Mouse (Mus musculus) 416B (cell line): ENCODE data around the gene Atp6v0a1.

Source experiments
- DNase-seq: peaks from one replicate; pipeline ENCODE4 v3.0.0; 2011; ENCODE audit warnings: low read depth

Atp6v0a1 gene

DNA sequence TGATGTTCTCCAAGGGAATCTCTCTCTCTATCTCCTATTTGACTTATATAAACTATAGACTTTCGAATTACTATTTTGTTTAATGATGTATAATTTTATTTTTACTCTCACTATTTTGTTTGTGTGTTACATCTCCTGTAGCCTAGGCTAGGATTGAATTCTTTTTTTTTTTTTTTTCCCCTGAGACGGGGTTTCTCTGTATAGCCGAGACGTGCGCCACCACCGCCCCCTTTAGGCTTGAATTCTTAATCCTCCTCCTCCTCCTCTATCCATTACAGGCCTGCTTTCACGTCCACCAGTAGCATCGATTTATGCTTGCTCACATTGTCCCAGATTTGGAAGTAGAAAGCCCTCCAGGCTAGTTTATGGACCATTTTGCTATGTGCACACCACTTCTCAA lies 27.2 kb upstream of the Atp6v0a1 start:
- peak; percentile 48 for DNase-seq

DNA sequence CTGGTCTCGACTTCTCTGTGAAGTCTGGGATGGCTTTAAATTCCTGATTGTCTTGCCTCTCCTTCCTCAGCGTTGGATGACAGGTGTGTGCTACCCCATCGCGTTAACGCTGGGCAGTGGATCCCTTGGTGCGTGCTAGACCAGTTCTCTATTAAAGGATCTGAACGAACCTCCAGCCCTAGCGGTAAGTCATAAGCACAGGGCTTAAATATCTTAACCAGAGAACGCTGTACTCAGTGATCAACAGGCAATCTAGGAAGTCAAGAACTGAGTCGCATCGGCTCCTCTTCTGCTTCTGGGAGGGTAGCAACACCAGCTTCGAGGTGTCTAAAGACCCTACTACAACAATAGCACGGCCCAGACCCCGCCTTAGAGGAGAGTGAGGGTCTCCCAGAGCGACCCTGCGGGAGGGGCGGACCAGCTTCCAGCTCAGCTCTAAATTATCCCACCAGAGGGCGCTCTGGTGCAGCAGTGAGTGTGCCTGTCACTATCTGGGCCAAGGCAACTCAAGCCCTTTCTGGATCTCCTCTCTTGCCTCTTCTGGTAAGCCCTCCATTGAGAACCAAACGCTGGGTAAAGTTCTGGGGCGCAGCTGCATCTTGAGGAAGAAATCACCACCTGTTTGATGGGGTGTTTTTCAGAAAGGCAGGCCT lies 26.0 kb upstream of the Atp6v0a1 start:
- peak; percentile 84 for DNase-seq

DNA sequence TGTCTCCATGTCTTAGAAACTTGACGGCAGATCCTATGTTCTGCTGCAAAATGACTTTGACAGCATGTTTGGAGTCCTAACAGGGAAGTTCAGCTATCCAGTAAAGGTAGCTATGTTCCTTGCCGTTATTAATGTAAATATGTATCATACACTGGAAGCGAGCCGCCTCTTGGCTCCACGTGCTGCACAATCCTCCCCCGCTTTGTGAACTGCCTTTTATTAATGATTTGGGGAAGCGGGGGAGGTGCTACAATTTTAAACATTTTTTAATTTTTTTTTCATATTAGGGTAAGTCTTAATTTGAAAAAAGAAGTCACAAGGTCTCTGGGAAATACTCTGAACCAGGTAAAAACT lies 25.5 kb upstream of the Atp6v0a1 start:
- no peak for DNase-seq

DNA sequence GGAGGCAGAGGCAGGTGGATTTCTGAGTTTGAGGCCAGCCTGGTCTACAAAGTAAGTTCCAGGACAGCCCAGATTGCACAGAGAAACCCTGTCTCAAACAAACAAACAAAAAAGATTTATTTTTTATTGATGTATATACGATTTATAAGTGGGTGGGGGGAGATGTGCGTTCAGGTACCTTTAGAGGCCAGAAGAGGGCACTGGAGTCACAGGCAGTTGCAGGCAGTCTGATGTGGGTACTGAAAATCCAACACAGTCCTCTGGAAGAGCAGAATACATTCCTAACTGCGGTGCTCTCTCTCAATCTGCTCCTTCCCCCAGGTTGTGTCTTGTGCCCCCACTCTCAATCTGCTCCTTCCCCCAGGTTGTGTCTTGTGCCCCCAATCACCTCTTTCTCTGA lies 23.6 kb upstream of the Atp6v0a1 start:
- peak; percentile 66 for DNase-seq

DNA sequence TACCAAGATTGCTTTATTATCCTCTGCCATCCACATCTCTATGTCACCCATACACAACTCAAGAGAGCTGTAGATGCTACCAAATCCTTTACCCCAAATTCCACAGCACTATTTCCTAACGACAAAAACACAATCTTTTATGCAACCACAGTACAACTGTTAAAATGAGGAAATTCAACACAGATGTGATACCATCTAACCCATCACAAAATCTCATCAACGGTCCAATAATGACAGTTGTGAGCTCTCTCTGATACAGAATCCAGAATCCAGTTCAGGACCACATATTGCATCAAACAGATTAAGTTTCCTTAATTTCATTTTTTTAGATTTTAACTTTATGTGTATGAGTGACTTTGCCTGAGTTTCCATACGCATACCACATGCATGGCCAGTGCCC lies 20.6 kb upstream of the Atp6v0a1 start:
- DNase-seq, result peak; percentile 71

DNA sequence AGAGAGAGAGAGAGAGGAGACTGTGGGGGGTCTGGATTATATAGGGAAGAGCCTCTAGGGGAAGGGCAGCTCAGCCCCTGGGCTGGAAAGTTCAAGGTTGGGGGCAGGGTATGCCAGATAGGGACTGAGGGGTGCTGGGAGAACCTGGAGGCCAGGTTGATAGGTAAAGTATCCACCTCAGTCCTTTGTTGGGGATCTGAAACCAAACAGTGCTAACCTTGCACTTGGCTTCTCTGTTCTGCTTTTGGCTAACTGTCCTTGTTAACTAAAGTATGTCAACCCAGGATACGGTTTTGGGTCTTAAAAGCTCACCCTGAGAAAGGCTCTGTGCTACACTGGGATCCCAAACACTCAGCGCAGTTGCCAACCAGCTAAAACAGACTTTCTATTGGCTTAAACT lies 19.6 kb upstream of the Atp6v0a1 start:
- DNase-seq, result no peak

DNA sequence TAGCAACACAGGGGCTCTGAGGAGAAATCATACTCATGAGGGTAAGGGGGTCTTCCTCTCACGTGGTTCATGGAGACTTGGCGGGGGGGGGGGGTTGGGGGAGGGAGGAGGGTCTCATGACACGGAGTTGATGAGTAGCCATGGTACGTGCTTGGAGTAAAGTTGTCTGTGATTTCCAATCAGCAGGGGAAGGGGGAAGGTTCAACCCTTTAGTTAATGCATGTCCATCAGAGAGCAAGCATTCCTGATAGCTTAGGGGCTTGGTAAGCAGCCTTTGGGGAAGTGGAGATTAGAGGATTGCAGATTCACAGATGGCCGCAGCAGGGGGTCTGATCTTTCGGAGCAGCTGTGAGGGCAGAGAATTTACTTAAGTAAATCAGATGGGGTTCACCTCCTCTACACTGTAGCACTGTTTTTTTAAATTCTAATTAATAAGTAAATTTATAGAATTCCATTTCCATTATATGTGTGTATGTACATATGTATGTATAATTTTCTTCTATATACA lies 18.2 kb upstream of the Atp6v0a1 start:
- no peak for DNase-seq

DNA sequence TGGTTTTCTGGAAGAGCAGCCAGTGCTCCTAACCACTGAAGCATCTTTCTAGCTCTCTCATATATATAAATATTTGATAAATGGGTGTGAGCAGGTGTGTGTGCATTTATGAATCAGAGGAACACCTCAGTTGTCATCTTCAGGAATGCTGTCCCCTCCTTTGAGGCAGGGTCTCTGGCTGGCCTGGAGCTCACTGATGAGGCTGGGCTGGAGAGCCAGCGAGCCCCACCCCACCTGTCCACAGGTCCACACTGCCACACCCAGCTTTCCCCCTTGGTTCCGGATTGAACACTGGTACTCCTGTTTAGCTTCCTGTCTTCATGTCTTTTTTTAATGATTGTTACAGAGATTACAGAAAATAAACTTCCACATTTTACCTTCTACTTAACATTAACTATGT lies 15.8 kb upstream of the Atp6v0a1 start:
- DNase-seq, result no peak

DNA sequence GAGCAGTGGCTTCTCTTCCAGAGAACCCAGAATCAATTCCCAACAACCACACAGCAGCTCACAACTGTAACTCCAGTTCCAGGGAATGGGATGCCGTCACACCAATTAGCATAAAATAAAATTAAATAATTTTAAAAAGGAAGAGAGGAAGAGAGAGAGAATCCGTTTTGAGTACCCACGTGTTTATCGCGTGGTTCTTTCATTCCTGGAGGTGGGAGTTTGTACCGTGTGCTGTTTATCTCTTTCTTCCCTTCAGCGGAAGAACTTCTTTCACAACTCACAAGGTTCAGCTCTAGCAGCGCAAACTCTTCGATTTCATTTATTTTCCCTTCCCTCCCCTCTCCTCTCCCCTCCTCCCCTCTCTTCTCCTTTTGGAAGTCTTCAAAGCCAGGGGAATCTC lies 15.0 kb upstream of the Atp6v0a1 start:
- DNase-seq, result no peak

DNA sequence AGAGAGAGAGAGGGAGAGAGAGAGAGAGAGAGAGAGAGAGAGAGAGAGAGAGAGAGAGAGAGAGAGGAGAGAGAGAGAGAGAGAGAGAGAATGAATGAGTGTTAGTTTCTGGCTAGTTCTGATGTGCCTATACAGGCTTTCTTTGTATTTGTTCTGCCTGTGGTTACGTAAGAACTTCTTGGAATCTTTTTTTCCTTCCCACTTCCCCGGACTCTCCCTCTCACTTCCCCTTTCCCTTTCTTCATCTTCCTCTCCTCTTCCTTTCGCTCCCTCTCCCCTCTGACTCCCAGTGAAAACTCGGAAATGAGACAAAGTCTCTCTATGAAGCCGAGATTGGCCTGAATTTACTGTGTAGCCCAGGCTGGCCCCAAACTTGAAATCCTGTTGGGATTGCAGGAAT lies 14.6 kb upstream of the Atp6v0a1 start:
- DNase-seq, result no peak

DNA sequence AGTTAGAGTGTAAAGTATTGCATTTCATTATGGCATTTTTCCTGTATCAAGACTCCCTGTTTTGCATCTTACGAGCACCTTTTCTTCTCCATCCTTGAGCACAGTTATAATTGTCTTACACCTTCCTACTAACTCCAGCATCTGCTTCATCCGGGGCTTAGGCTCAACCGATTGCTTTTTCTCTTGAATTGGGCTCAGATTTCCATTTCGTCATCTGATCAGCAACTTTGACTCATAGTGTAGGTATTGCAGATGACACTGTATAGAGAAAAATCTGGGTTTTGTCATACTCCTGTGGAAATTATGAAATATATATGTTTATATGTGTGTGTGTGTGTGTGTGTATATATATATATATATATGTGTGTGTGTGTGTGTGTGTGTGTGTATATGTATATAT lies 12.8 kb upstream of the Atp6v0a1 start:
- peak; percentile 70 for DNase-seq

DNA sequence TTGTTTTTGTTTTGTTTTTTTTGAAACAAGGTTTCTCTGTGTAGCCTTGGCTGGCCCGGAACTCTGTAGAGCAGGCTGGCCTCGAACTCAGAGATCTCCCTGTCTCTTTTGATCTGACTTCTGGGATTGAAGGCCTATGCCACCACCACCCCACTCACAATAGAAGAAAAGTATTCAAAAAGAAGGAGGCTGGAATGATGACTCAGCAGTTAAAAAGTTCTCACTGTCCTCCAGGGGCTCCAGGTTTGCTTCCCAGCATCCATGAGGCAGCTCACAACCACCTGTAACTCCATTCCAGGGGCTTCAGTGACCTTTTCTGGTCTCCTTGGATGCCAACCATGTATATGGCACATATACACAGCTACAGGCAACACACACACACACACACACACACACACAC lies 10.4 kb upstream of the Atp6v0a1 start:
- DNase-seq, result no peak

DNA sequence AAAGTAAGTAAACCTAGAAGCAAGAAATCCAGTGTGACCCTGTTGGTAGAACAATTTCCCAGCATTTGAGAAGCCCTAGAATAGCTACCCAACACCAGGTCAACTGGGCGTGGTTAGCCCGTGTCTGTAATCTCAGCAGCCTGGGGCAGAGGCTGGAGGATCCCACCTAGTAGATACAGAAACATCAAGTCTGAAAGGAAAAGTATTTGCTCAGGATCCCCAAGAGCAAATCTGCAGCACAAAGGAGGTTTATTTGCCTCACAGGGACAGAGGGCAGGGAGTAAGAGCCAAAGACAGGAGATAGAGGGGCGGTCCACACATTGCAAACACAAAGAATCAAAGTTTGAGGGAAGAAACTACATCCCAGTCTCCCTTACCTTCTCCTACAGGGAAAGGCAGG lies 10.0 kb upstream of the Atp6v0a1 start:
- DNase-seq, result no peak

DNA sequence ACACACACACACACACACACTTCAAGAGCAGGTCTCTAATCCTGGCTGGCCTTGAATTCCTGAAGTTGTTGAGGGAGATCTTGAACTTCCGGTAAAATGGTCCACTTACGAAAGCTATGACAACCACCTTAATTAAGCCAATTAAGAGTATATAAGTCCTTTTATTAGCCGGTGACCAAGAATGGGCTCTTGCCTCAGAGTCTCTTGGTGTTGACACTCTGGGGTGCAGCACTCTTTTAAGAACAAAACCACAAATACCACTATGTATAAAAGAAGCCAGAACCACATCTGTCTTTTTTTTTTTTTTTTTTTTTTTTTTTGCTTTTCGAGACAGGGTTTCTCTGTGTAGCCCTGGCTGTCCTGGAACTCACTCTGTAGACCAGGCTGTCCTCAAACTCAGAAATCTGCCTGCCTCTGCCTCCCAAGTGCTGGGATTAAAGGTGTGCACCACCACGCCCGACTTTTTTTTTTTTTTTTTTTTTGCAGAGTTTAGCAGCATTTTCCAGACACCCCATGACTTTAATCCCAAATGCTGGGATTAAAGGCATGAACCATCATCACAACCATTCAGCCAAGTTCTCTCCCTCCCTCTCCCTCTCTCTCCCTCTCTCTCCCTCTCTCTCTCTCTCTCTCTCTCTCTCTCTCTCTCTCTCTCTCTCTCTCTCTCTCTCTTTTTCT lies 7.2 kb upstream of the Atp6v0a1 start:
- DNase-seq, result peak; percentile 88

DNA sequence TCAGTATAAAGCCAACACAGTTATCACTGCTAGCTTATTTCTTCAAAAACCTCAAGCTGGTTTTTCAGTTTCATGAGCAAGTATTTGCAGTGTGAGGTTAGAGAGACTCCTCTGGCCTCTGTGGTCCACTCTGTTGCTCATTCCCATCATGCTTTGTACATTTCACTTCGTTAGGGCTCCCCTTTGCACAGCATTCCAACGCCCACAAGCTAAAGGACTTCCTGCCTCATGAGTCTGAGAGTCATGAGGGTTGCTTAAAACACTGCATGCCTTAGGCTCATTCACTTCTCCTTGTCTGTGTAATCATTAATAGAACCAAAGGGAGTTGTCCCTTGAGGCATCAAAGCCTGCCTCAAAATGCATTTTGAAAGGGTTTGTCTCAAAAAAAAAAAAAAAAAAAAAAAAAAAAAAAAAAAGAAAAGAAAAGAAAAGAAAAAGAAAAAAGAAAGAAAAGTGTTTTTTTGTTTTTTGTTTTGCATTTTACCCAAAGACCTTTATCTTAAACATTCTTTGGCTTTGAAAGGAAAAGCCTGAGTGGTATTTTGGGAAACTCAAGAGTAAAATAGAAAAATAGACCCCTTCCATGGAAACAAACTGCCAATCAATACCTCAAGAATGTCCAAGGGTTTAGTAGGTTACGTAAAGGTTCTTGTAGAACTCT lies 6.1 kb upstream of the Atp6v0a1 start:
- DNase-seq, result peak; percentile 87

DNA sequence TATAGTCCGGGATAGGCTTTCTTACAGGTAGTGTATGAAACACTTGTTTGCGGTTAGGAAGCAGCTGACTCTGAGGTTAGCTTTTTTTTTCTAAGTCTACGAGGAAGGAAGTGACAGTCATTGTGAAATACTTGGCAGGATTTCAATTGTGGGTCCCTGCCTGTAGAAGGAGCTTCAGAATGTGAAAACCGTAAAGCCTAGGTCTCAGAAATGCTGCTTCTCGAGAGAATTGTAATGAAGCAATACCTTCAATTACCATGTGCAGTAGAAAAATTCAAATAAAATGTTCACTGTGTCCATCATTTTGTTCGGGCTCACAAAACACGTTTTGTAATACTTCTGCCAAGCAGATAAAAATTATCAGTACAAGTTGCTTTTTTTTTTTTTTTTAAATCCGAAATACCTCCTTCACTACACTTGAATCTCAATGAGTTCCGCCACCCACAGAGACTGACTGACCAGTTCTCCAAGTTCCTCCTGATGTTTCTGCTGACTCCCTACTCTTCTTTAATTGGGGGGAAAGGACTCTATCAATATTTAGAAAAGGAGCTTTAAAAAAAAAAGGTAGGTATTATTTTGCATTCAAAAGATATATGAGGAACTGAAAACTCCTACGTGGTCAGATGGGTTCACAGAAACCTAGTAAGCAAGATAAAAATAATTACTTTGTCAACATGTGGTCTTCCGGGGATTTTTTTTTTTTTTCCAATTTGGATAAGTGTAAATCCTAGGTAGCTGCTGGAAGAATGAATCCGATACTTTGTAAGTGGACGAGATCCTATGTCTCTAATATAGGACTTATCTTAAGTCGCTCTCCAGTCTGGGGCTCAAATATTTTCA lies 826 bp upstream of the Atp6v0a1 start:
- DNase-seq, result peak; percentile 99

DNA sequence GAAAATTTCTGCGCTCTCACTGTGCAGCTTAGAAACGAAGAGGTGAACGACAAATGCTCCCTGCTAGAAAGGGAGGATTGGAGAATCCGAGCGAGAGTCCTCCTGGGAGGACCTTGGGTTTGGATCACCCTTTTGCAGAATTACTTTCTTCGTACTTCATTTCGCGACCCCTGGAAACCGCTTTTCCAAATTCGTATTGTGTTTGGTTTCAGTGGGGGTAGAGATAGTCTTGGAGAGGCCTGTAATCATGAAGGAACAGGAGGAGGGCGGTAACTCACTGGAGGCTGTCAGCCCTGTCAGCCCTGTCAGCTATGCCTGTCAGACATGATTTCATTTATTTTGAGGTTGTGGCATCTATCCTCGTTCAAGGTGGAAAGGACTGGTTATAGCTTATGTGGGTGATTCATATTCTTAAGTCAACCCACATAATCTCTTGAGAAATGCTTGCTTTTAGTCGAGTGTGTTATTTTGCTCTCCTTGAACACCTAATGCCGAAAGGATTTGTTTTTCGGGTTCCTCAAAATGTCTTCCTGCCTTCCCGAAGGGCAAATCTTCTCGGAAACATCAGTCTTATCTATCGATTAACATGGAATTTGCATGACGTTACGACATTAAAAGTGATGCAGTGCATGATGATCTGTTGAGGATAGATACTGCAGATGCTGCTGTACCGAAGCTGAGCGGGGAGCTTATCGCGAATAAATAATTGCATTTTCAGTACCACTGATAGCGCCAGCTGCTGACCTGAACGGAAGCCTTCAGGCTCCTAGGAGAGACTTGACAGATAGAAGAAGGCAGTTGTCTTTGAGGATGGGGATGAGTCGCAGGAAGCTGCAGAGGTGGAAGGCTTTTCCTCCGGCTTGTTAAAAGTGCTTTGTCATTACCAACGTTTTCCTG lies 884 bp downstream of the Atp6v0a1 start:
- peak; percentile 76 for DNase-seq

DNA sequence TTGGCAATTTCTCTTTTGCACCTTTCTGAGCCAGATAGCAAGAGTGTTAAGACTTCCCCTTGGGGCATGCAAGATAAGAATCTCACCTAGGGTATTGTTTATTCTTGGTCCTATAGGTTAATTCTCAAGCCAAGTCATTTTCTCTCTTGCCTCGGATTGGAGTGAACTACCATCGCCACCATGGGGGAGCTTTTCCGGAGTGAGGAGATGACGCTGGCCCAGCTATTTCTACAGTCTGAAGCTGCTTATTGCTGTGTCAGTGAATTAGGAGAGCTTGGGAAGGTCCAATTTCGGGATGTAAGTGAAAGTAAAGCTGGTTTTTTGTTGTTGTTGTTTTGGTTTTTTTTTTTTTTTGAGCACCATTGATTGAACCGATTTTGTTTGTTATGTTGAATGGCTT lies 2.4 kb downstream of the Atp6v0a1 start:
- DNase-seq, result no peak

DNA sequence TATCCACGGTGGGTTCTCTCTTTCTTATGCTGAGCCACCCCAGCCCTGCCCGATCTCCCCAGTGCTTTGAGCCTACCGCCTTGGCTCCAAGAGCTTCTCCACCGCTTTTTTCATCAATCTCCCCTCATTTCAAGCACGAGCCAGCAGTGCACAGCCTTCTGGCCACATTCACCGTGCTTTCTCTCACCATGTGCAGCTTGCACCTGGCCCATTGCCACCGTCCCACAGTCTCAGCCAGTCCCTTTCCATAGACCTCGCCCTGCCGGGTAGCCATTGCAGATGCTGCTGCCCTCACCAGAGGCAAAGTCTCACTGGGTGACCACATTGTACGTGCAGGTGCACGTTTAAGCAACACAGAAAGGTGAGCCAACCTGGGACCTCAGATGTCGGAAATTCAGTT lies 14.1 kb downstream of the Atp6v0a1 start:
- no peak for DNase-seq

DNA sequence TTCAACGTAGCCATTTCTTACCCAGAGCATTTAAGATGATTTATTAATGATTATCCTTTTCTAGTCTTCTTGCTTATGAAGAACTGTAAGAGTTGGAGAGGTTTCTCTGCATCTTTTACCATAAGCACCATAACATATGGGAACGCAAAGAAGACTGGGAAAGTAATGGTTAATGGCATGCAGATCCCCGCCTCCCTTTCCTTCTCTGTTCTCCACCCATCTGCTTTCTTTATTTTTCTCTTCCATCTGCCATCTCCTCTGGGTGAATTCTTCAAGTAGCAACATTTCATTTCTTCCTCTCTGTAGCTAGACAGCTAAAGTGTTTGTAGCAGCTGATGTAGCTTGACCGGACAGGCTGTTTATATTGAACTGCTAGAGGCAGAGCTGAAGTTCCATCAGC lies 14.7 kb downstream of the Atp6v0a1 start:
- DNase-seq, result no peak

DNA sequence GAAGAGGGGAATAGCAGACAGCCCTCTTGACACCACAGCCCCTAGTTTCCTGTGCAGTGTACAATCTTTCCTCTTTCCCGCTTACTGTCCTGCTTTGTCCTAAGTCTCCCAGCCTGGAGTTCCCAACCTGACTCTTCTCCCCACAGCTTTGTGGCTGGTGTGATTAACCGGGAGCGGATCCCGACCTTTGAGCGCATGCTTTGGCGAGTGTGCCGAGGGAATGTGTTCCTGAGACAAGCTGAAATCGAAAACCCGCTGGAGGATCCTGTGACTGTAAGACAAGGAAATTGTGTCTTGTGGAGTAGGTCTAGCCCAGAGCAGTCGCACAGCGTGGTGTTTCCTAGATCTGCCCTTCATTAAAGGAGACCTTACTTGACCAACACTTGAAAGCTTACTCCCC lies 17.9 kb downstream of the Atp6v0a1 start:
- DNase-seq, result no peak

DNA sequence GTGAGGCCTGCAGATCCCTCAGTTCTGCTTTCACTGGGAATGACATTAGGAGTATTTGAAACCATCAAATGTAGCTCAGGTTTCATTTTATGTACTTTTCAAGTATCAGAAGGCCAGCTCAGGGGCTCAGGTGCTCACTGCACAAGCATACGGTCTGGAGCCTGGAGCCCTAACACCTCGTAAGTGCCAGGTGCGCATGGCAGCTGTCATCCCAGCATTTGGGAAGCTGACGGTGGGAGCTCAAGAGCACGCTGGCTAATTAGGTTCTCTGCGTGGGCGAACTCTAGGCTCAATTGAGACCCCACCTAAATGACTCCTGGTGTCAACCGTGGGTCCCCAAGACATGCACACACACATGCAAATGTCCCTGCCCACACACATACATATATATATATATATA lies 20.1 kb downstream of the Atp6v0a1 start:
- DNase-seq, result no peak
